Mouse (Mus musculus) liver, postnatal 0 days (tissue): ENCODE data around the gene Habp4. TPM values are rescaled to one million over a fixed set of nuclear protein-coding genes. Genes with fewer than 3 reads are reported as not detected.

ENCODE experiments used
- ATAC-seq: fragments of 200-750 bp; cut with Nextera tagmentation; 2 replicates; pipeline ENCODE4 v1.8.0; 2017; ENCODE audit warnings: mild to moderate bottlenecking, moderate library complexity
- DNase-seq: peaks from one replicate; pipeline ENCODE4 v3.0.0-alpha.2; 2016
- H3K27ac ChIP-seq: fragments of 300-500 bp; sonication (generic); 2 replicates; pipeline ENCODE4 v1.5.1; 2014; ENCODE audit warnings: antibody characterized with exemption, moderate library complexity, mild to moderate bottlenecking, low read depth
- H3K27me3 ChIP-seq: fragments of 300-500 bp; sonication (generic); 2 replicates; pipeline ENCODE4 v1.6.1; 2014; ENCODE audit warnings: low read length, control low read depth, mixed read lengths; ENCODE audit not compliant: insufficient read depth
- H3K36me3 ChIP-seq: fragments of 300-500 bp; sonication (generic); replicated peaks from 2 replicates; pipeline ENCODE4 v1.6.1; 2014; ENCODE audit warnings: mild to moderate bottlenecking, control low read depth, low read length, moderate library complexity, mixed read lengths; ENCODE audit not compliant: insufficient read depth
- H3K4me1 ChIP-seq: fragments of 300-500 bp; sonication (generic); 2 replicates; pipeline ENCODE4 v1.6.1; 2014; ENCODE audit warnings: antibody characterized with exemption, mild to moderate bottlenecking, control low read depth; ENCODE audit not compliant: insufficient read depth
- H3K4me2 ChIP-seq: fragments of 300-500 bp; sonication (generic); 2 replicates; pipeline ENCODE4 v1.6.1; 2014; ENCODE audit warnings: low read depth, mild to moderate bottlenecking, low read length, moderate library complexity, mixed read lengths
- H3K4me3 ChIP-seq: fragments of 300-500 bp; sonication (generic); 2 replicates; pipeline ENCODE4 v1.5.1; 2014; ENCODE audit warnings: low read depth, low read length
- H3K9ac ChIP-seq: fragments of 300-500 bp; sonication (generic); replicated peaks from 2 replicates; pipeline ENCODE4 v1.6.1; 2014; ENCODE audit warnings: mild to moderate bottlenecking, moderate library complexity
- H3K9me3 ChIP-seq: fragments of 300-500 bp; sonication (generic); 2 replicates; pipeline ENCODE4 v1.6.1; 2016; ENCODE audit warnings: mild to moderate bottlenecking, control low read depth, low read length, mixed read lengths
- CTCF ChIP-seq: sonication (generic); IDR thresholded peaks from 2 replicates; pipeline ENCODE4 v1.5.1; 2016; ENCODE audit warnings: antibody characterized with exemption, low read depth
- EP300 ChIP-seq: IDR thresholded peaks from 2 replicates; pipeline ENCODE4 v1.6.1; 2016; ENCODE audit warnings: antibody characterized with exemption, low read depth, mild to moderate bottlenecking
- WGBS: fragments of 180-500 bp; shearing (Covaris S2); extraction: QIAGEN DNeasy Blood & Tissue Kit; methylation state at CpG from one replicate; pipeline ENCODE4 v1.1.7; 2014; ENCODE audit not compliant: insufficient replicate concordance; 5-methylcytosine and 5-hydroxymethylcytosine counted together
- polyA plus RNA-seq: library from polyadenylated mRNA; unstranded; fragments of >200 nt; fragmentation: Nextera tagmentation; extraction: Ambion mirVana; gene quantifications from 2 replicates; pipeline ENCODE4 v1.2.1, GENCODE M21; 2015

Gene Habp4
- polyA plus RNA-seq, 1 experiment from 2014 or later: 9.0 TPM

GRCm38 (mm10) chr13:64187065-64187464 is 25.4 kb downstream of the Habp4 start:
- Histone ChIP-seq H3K9me3 (no peaks in the 10 kb centered on the region), H3K27me3 (no peaks in the 10 kb centered on the region), H3K4me3 (no peak overlapping the region), H3K27ac (no peak overlapping the region), H3K36me3 (no peaks in the 10 kb centered on the region), H3K4me2 (no peak overlapping the region), H3K9ac (no peak overlapping the region), H3K4me1 (no peaks in the 10 kb centered on the region)
- TF ChIP-seq CTCF: no peak
- TF ChIP-seq EP300: no peak
- no peak for DNase-seq
- no peak for ATAC-seq

- Histone ChIP-seq H3K9ac (no peak overlapping the region), H3K36me3 (peaks cover 4% of the 10 kb centered on the region; the same call in 1 of the 2 replicates), H3K9me3 (no peaks in the 10 kb centered on the region), H3K4me1 (no peaks in the 10 kb centered on the region), H3K4me2 (no peak overlapping the region), H3K27ac (no peak overlapping the region), H3K27me3 (no peaks in the 10 kb centered on the region), H3K4me3 (no peak overlapping the region)
- DNase-seq (no peak), ATAC-seq (no peak)
- 67% methylated on average over 6 of the region's 6 CpGs for WGBS
- TF ChIP-seq EP300 (no peak), CTCF (no peak)
Measured at GRCm38 (mm10) chr13:64197899-64198298, 36.3 kb downstream of the Habp4 start.

GRCm38 (mm10) chr13:64198310-64198709 is 36.7 kb downstream of the Habp4 start:
- no peak overlapping the region for H3K9ac ChIP-seq
- no peak for ATAC-seq
- WGBS: 73% methylated on average over 4 of the region's 4 CpGs

GRCm38 (mm10) chr13:64200911-64201310 is 39.3 kb downstream of the Habp4 start:
- WGBS: 68% methylated on average over 4 of the region's 4 CpGs

More at GRCm38 (mm10) chr13:64198310-64198709, 36.7 kb downstream of the Habp4 start:
- no peak for DNase-seq
- H3K36me3 ChIP-seq: peaks cover 4% of the 10 kb centered on the region; the same call in 1 of the 2 replicates
- H3K9me3 ChIP-seq: no peaks in the 10 kb centered on the region
- H3K27me3 ChIP-seq: no peaks in the 10 kb centered on the region
- H3K4me3 ChIP-seq: no peak overlapping the region
- no peak for TF ChIP-seq CTCF
- TF ChIP-seq EP300: no peak
- no peaks in the 10 kb centered on the region for H3K4me1 ChIP-seq
- no peak overlapping the region for H3K27ac ChIP-seq
- H3K4me2 ChIP-seq: no peak overlapping the region

GRCm38 (mm10) chr13:64204726-64205125 is 43.1 kb downstream of the Habp4 start:
- H3K9ac ChIP-seq: no peak overlapping the region
- no peaks in the 10 kb centered on the region for H3K27me3 ChIP-seq
- ATAC-seq: no peak; the same call in 1 of the 2 replicates
- no peaks in the 10 kb centered on the region for H3K4me1 ChIP-seq
- H3K9me3 ChIP-seq: no peaks in the 10 kb centered on the region
- peak; percentile 51 for DNase-seq
- H3K4me3 ChIP-seq: no peak overlapping the region
- TF ChIP-seq EP300 (no peak), CTCF (peak; percentile 67)
- no peak overlapping the region for H3K27ac ChIP-seq
- WGBS: 33% methylated on average over 2 of the region's 2 CpGs
- no peak overlapping the region for H3K4me2 ChIP-seq
- peaks cover 3% of the 10 kb centered on the region; the same call in 1 of the 2 replicates for H3K36me3 ChIP-seq

More at GRCm38 (mm10) chr13:64200911-64201310, 39.3 kb downstream of the Habp4 start:
- ATAC-seq (no peak), DNase-seq (no peak)
- H3K27ac ChIP-seq: no peak overlapping the region
- TF ChIP-seq EP300: no peak
- TF ChIP-seq CTCF: no peak
- H3K36me3 ChIP-seq: no peaks in the 10 kb centered on the region; the same call in 1 of the 2 replicates
- H3K4me2 ChIP-seq: no peak overlapping the region
- H3K27me3 ChIP-seq: no peaks in the 10 kb centered on the region
- H3K9me3 ChIP-seq: no peaks in the 10 kb centered on the region
- no peak overlapping the region for H3K4me3 ChIP-seq
- no peak overlapping the region for H3K9ac ChIP-seq
- H3K4me1 ChIP-seq: no peaks in the 10 kb centered on the region

GRCm38 (mm10) chr13:64205186-64205585 is 43.6 kb downstream of the Habp4 start:
- Histone ChIP-seq H3K4me1 (no peaks in the 10 kb centered on the region), H3K27me3 (no peaks in the 10 kb centered on the region), H3K4me3 (no peak overlapping the region), H3K27ac (no peak overlapping the region), H3K9ac (no peak overlapping the region), H3K36me3 (peaks cover 3% of the 10 kb centered on the region; the same call in 1 of the 2 replicates), H3K9me3 (no peaks in the 10 kb centered on the region), H3K4me2 (no peak overlapping the region)
- WGBS: 52% methylated on average over 2 of the region's 2 CpGs
- ATAC-seq (peak; percentile 57; the same call in 1 of the 2 replicates), DNase-seq (no peak)
- TF ChIP-seq CTCF (peak; percentile 49), EP300 (no peak)
